Mouse (Mus musculus): Measurements from ENCODE around the gene Zfp558. TPM values are rescaled to one million over a fixed set of nuclear protein-coding genes. Genes with fewer than 3 reads are reported as not detected.

The Zfp558 gene
- 0.69 to 1.9 TPM (median 1.5 TPM) in 4 replicates for total RNA-seq (2023)

DNA sequence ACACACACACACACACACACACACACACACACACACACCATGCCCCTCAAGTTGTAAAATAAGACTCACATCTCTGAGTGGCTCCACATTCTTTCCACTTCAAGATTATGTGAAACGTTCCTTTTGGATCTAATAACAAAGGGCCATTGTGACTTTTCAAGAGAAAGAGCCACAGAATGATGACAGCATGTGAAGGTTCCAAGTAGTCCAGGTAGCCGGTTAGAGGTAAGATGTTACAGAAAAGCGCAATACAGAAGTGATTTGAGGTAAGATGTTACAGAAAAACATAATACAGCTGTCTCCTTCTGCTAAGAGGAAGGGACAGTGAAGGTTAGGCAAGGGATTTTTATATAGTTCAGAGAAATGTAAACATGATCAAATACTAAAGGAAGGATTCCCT, at the start of gene Zfp558, which contains the start of gene Mbd3l1:
Gene Zfp558, minus strand, starts transcription at position 101 of the 400 bp plus-strand sequence.
Gene Mbd3l1, plus strand, starts transcription at position 192 of the 400 bp plus-strand sequence.

GRCm38 (mm10) chr9:18430354-18430753, 47.7 kb downstream of the Zfp558 start, which contains the start of gene Mbd3l2:
Gene Mbd3l2 (plus strand): TSS chr9:18430654.

Other genes with a start within 250 kb of the Zfp558 start
- 79.8 to 88.8 TPM (median 84.0 TPM) in 4 replicates for gene Chordc1, start 186.1 kb downstream of the Zfp558 start, total RNA-seq (2023)
- gene Naalad2, start 75.3 kb downstream of the Zfp558 start, total RNA-seq (2023) = not detected in 4 replicates
- gene Ubtfl1, start 73.8 kb downstream of the Zfp558 start, total RNA-seq (2023) = not detected in 4 replicates
- not detected in 4 replicates for gene Mbd3l2, start 47.6 kb downstream of the Zfp558 start, total RNA-seq (2023)
- not detected in 4 replicates for gene Mbd3l1, start 91 bp upstream of the Zfp558 start, total RNA-seq (2023)
- 0.03 to 0.50 TPM (median 0.03 TPM) in 3 of 4 replicates, not detected in the other for gene Muc16, start 196.3 kb upstream of the Zfp558 start, total RNA-seq (2023)

Measured in B cell, adult 62 days (primary cell).